Mouse (Mus musculus) 3T3-L1 (cell line): Measurements from ENCODE around the gene Defb25.

ENCODE experiments used
- DNase-seq: peaks from one replicate; pipeline ENCODE4 v3.0.0-alpha.2; 2015; ENCODE audit warnings: low read depth, low spot score

Gene Defb25

GRCm38 (mm10) chr2:152573484-152573883 is 49.4 kb downstream of the Defb25 start:
- no peak for DNase-seq
